Mouse (Mus musculus) lung, embryonic 16.5 days (tissue): Measurements from ENCODE around the gene Amer2. TPM values are rescaled to one million over a fixed set of nuclear protein-coding genes. Genes with fewer than 3 reads are reported as not detected.
A peak's percentile ranks its signal among the peaks of the same experiment; 100 is the strongest.

ENCODE experiments used
- ATAC-seq: fragments of 200-750 bp; cut with Nextera tagmentation; 2 replicates; pipeline ENCODE4 v1.8.0; 2017; ENCODE audit warnings: low read depth, mild to moderate bottlenecking, moderate library complexity
- H3K27ac ChIP-seq: fragments of 300-500 bp; sonication (generic); 2 replicates; pipeline ENCODE4 v1.5.1; 2014; ENCODE audit warnings: mild to moderate bottlenecking, control low read depth, low read length
- H3K27me3 ChIP-seq: fragments of 300-500 bp; sonication (generic); 2 replicates; pipeline ENCODE4 v1.6.1; 2014; ENCODE audit warnings: low read depth, low read length, mixed read lengths; ENCODE audit not compliant: control insufficient read depth, insufficient read depth
- H3K36me3 ChIP-seq: fragments of 300-500 bp; sonication (generic); 2 replicates; pipeline ENCODE4 v1.6.1; 2014; ENCODE audit warnings: low read length; ENCODE audit not compliant: control insufficient read depth, insufficient read depth
- H3K4me1 ChIP-seq: fragments of 300-500 bp; sonication (generic); replicated peaks from 2 replicates; pipeline ENCODE4 v1.6.1; 2014; ENCODE audit warnings: low read length, mixed read lengths; ENCODE audit not compliant: control insufficient read depth, insufficient read depth
- H3K4me2 ChIP-seq: fragments of 300-500 bp; sonication (generic); 2 replicates; pipeline ENCODE4 v1.6.1; 2014; ENCODE audit warnings: low read depth, low read length, control low read depth
- H3K4me3 ChIP-seq: fragments of 300-500 bp; sonication (generic); 2 replicates; pipeline ENCODE4 v1.5.1; 2014; ENCODE audit warnings: mild to moderate bottlenecking, low read length, control low read depth
- H3K9ac ChIP-seq: fragments of 300-500 bp; sonication (generic); 2 replicates; pipeline ENCODE4 v1.6.1; 2014; ENCODE audit warnings: low read length, control low read depth
- H3K9me3 ChIP-seq: fragments of 300-500 bp; sonication (generic); 2 replicates; pipeline ENCODE4 v1.6.1; 2016; ENCODE audit warnings: low read length; ENCODE audit not compliant: control insufficient read depth
- WGBS: fragments of 180-500 bp; shearing (Covaris S2); extraction: QIAGEN DNeasy Blood & Tissue Kit; methylation state at CpG from one replicate; pipeline ENCODE4 v1.1.7; 2014; 5-methylcytosine and 5-hydroxymethylcytosine counted together
- polyA plus RNA-seq: library from polyadenylated mRNA; unstranded; fragments of >200 nt; fragmentation: Nextera tagmentation; extraction: Ambion mirVana; gene quantifications from 2 replicates; pipeline ENCODE4 v1.2.1, GENCODE M21; 2015

Amer2 gene
- polyA plus RNA-seq, 1 experiment from 2014 or later = 0.82 TPM

DNA sequence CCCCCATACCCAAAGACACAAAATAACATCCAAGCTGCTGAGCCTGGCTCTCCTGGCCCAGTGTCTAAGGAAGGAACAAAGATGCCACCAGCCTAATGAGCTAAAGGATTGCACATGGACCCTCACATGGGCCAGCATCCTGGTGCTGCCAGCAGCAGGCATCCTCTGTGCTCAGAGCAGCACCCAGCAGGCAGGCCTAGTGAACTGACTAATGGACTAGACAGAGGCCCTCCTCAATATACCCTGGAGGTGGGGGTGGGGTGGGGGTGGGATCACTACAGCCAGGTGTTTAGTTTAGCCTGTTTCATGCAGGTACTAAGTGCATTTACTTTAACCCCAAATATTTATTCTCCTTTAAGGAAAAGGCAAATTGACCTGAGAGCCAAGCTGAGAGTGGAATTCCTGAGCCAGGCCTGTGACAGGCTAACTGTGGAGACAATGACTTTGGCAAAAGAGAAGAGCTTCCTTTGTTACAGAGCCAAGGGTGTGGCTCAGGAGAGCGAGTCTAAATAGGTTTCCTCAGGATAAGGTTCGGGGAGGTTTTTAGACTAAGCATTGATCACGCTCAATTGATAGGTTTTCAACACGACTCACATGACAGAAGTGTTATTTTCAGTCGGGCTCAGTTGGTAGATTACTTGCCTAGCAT, 3.3 kb upstream of the Amer2 start:
- ATAC-seq = no peak
- Histone ChIP-seq H3K27me3 (no peaks in the 10 kb centered on the region), H3K36me3 (no peaks in the 10 kb centered on the region), H3K27ac (no peak overlapping the region), H3K4me3 (no peak overlapping the region), H3K4me2 (no peak overlapping the region), H3K9me3 (no peaks in the 10 kb centered on the region), H3K4me1 (no peaks in the 10 kb centered on the region), H3K9ac (no peak overlapping the region)
- WGBS = 36% methylated on average over 5 of the region's 5 CpGs

GRCm38 (mm10) chr14:60377107-60377506, 4.0 kb downstream of the Amer2 start:
- no peak overlapping the region for H3K9ac ChIP-seq
- 69% methylated on average over 2 of the region's 2 CpGs for WGBS
- H3K27me3 ChIP-seq = peaks cover 29% of the 10 kb centered on the region
- H3K9me3 ChIP-seq = no peaks in the 10 kb centered on the region
- no peak overlapping the region for H3K4me2 ChIP-seq
- no peaks in the 10 kb centered on the region for H3K4me1 ChIP-seq
- H3K4me3 ChIP-seq = no peak overlapping the region
- H3K36me3 ChIP-seq = no peaks in the 10 kb centered on the region
- no peak for ATAC-seq
- no peak overlapping the region for H3K27ac ChIP-seq

- ATAC-seq = no peak
- H3K9ac ChIP-seq = no peak overlapping the region
- no peaks in the 10 kb centered on the region for H3K9me3 ChIP-seq
- H3K4me3 ChIP-seq = peak overlapping the region; percentile 65
- H3K4me2 ChIP-seq = peak overlapping the region; percentile 94
- H3K27me3 ChIP-seq = peaks cover 29% of the 10 kb centered on the region
- WGBS = 34% methylated on average over 10 of the region's 10 CpGs
- no peaks in the 10 kb centered on the region for H3K4me1 ChIP-seq
- no peaks in the 10 kb centered on the region for H3K36me3 ChIP-seq
- H3K27ac ChIP-seq = no peak overlapping the region
Observed at GRCm38 (mm10) chr14:60377546-60377945, 4.5 kb downstream of the Amer2 start.

- no peaks in the 10 kb centered on the region for H3K9me3 ChIP-seq
- peak overlapping the region; percentile 94 for H3K4me2 ChIP-seq
- H3K4me1 ChIP-seq = no peaks in the 10 kb centered on the region
- H3K27ac ChIP-seq = no peak overlapping the region
- peak overlapping the region; percentile 67 for H3K9ac ChIP-seq
- H3K4me3 ChIP-seq = peak overlapping the region; percentile 65
- peaks cover 29% of the 10 kb centered on the region for H3K27me3 ChIP-seq
- no peaks in the 10 kb centered on the region for H3K36me3 ChIP-seq
- under 1% methylated on average over 46 of the region's 53 CpGs for WGBS
- peak; percentile 90 for ATAC-seq
Observed at GRCm38 (mm10) chr14:60378057-60378565, 5.1 kb downstream of the Amer2 start.

DNA sequence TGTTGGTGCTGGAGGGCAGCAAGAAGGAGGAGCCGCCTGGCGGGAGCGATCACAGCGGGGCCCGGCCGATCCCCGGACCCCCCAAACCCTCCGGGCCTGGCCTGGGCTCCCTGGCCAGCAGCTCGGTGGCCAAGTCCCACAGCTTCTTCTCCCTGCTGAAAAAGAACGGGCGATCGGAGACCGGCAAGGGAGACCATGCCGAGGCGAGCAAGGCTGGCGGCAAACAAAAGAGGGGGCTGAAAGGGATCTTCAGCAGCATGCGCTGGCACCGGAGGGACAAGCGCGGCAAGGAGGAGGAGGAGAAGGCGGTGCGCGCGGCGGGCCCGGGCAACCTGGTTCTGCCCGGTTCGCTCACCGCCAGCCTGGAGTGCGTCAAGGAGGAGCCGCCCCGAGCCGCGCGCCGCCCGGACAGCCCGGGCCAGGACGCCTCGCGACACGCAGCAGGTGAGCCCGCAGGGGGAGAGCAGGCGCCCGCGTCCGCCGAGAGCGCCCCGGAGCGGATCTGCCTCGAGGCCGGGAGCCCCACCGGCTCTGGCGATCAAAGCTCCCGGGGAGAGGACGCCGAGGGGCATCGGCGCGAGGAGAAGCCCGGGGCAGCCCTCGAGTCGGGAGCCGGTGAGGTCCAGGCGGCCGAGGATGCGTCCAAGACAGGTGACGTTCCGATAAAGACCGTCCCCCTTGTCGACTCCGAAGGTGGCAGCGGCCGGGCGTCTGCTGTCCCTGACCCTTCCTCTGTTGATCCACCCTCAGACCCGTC, 5.7 kb downstream of the Amer2 start:
- Histone ChIP-seq H3K4me3 (peak overlapping the region; percentile 65), H3K9me3 (no peaks in the 10 kb centered on the region), H3K36me3 (no peaks in the 10 kb centered on the region), H3K27ac (no peak overlapping the region), H3K4me1 (no peaks in the 10 kb centered on the region), H3K27me3 (peaks cover 29% of the 10 kb centered on the region), H3K4me2 (peak overlapping the region; percentile 94), H3K9ac (peak overlapping the region; percentile 67)
- under 1% methylated on average over 73 of the region's 77 CpGs for WGBS
- ATAC-seq = peak; percentile 74

- Histone ChIP-seq H3K36me3 (no peaks in the 10 kb centered on the region), H3K4me1 (no peaks in the 10 kb centered on the region), H3K4me3 (peak overlapping the region; percentile 65), H3K27ac (no peak overlapping the region), H3K9ac (peak overlapping the region; percentile 67; the same call in 1 of the 2 replicates), H3K27me3 (peaks cover 29% of the 10 kb centered on the region), H3K4me2 (peak overlapping the region; percentile 94), H3K9me3 (no peaks in the 10 kb centered on the region)
- WGBS = 54% methylated on average over 20 of the region's 20 CpGs
- ATAC-seq = no peak
Observed at GRCm38 (mm10) chr14:60379323-60379957, 6.4 kb downstream of the Amer2 start.

DNA sequence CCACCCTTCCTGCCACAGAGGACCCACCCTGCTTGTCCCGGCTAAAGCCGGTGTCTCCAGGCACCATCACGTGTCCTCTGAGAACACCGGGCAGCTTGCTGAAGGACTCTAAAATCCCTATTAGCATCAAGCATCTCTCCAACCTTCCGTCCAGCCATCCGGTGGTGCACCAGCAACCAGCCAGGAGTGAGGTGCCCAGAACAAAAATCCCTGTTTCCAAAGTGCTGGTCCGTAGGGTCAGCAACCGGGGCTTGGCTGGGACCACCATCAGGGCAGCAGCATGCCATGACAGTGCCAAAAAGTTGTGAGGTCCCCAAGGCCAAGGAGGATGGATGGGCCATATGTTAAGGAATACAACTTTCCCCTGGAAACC, 6.9 kb downstream of the Amer2 start:
- WGBS = 92% methylated on average over 8 of the region's 8 CpGs
- Histone ChIP-seq H3K4me1 (no peaks in the 10 kb centered on the region), H3K9me3 (no peaks in the 10 kb centered on the region), H3K4me3 (no peak overlapping the region), H3K9ac (no peak overlapping the region), H3K27me3 (peaks cover 29% of the 10 kb centered on the region), H3K36me3 (no peaks in the 10 kb centered on the region), H3K4me2 (no peak overlapping the region), H3K27ac (no peak overlapping the region)
- ATAC-seq = no peak

DNA sequence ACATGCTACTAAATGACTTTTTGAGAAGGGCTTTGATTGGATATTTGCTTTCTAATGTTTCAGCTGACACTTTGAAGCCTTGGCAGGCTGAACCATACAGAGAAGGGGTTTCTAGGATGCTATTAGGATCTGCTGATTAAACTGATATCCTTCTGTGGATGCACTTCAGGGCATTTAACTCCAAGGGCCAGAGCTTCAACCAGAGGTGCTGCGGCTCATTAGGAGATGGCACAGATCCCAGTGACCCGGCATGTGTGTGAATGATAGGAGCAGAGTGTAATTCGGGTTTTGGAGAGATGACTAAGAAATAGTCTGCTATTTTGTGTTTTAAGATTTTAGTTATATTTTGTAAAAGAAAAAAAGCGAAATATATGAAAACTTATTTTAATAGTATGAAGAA, 8.6 kb downstream of the Amer2 start:
- 70% methylated on average over 4 of the region's 4 CpGs for WGBS
- H3K9me3 ChIP-seq = no peaks in the 10 kb centered on the region
- H3K36me3 ChIP-seq = no peaks in the 10 kb centered on the region
- H3K27me3 ChIP-seq = peaks cover 29% of the 10 kb centered on the region
- H3K4me2 ChIP-seq = no peak overlapping the region
- no peak overlapping the region for H3K9ac ChIP-seq
- no peak overlapping the region for H3K27ac ChIP-seq
- H3K4me3 ChIP-seq = no peak overlapping the region
- ATAC-seq = no peak
- no peaks in the 10 kb centered on the region for H3K4me1 ChIP-seq

- no peak overlapping the region for H3K4me2 ChIP-seq
- no peaks in the 10 kb centered on the region for H3K36me3 ChIP-seq
- H3K27me3 ChIP-seq = peaks cover 15% of the 10 kb centered on the region
- H3K27ac ChIP-seq = no peak overlapping the region
- WGBS = 73% methylated on average over 7 of the region's 7 CpGs
- H3K4me1 ChIP-seq = no peaks in the 10 kb centered on the region
- no peak overlapping the region for H3K4me3 ChIP-seq
- no peak overlapping the region for H3K9ac ChIP-seq
- no peaks in the 10 kb centered on the region for H3K9me3 ChIP-seq
- ATAC-seq = no peak
Observed at GRCm38 (mm10) chr14:60383816-60384215, 10.8 kb downstream of the Amer2 start.
